Mouse (Mus musculus) kidney, embryonic 14.5 days (tissue): Measurements from ENCODE around the gene Pcolce2. TPM values are rescaled to one million over a fixed set of nuclear protein-coding genes. Genes with fewer than 3 reads are reported as not detected.
A peak's percentile ranks its signal among the peaks of the same experiment; 100 is the strongest.

ENCODE experiments used
- ATAC-seq: fragments of 200-750 bp; cut with Nextera tagmentation; 2 replicates; pipeline ENCODE4 v1.8.0; 2017; ENCODE audit warnings: moderate number of reproducible peaks, mild to moderate bottlenecking, moderate TSS enrichment, moderate library complexity; ENCODE audit not compliant: low FRiP score, low TSS enrichment
- H3K27ac ChIP-seq: fragments of 300-500 bp; sonication (generic); 2 replicates; pipeline ENCODE4 v1.5.1; 2014; ENCODE audit warnings: low read depth, mild to moderate bottlenecking, low read length, moderate library complexity, mixed read lengths
- H3K27me3 ChIP-seq: fragments of 300-500 bp; sonication (generic); 2 replicates; pipeline ENCODE4 v1.6.1; 2014; ENCODE audit warnings: mild to moderate bottlenecking, low read length; ENCODE audit not compliant: control insufficient read depth, insufficient read depth
- H3K36me3 ChIP-seq: fragments of 300-500 bp; sonication (generic); 2 replicates; pipeline ENCODE4 v1.6.1; 2014; ENCODE audit warnings: low read length, mixed read lengths; ENCODE audit not compliant: control insufficient read depth, insufficient read depth
- H3K4me1 ChIP-seq: fragments of 300-500 bp; sonication (generic); 2 replicates; pipeline ENCODE4 v1.6.1; 2014; ENCODE audit warnings: low read length, mixed read lengths; ENCODE audit not compliant: control insufficient read depth, insufficient read depth
- H3K4me2 ChIP-seq: fragments of 300-500 bp; sonication (generic); replicated peaks from 2 replicates; pipeline ENCODE4 v1.6.1; 2014; ENCODE audit warnings: low read depth, mild to moderate bottlenecking, low read length
- H3K4me3 ChIP-seq: fragments of 300-500 bp; sonication (generic); 2 replicates; pipeline ENCODE4 v1.5.1; 2014; ENCODE audit warnings: mild to moderate bottlenecking, low read length
- H3K9ac ChIP-seq: fragments of 300-500 bp; sonication (generic); 2 replicates; pipeline ENCODE4 v1.6.1; 2014; ENCODE audit warnings: low read depth, mild to moderate bottlenecking, low read length, moderate library complexity
- H3K9me3 ChIP-seq: fragments of 300-500 bp; sonication (generic); 2 replicates; pipeline ENCODE4 v1.6.1; 2016; ENCODE audit warnings: low read length; ENCODE audit not compliant: control insufficient read depth
- WGBS: fragments of 180-500 bp; shearing (Covaris S2); extraction: QIAGEN DNeasy Blood & Tissue Kit; methylation state at CpG from one replicate; pipeline ENCODE4 v1.1.7; 2014; 5-methylcytosine and 5-hydroxymethylcytosine counted together
- polyA plus RNA-seq: library from polyadenylated mRNA; unstranded; fragments of >200 nt; fragmentation: Nextera tagmentation; extraction: Ambion mirVana; gene quantifications from 2 replicates; pipeline ENCODE4 v1.2.1, GENCODE M21; 2014

The Pcolce2 gene
- polyA plus RNA-seq, 1 experiment from 2014 or later, result 1.5 TPM

- Histone ChIP-seq H3K4me3 (no peak overlapping the region), H3K27me3 (no peaks in the 10 kb centered on the region), H3K4me2 (no peak overlapping the region), H3K4me1 (no peaks in the 10 kb centered on the region), H3K27ac (no peak overlapping the region), H3K9me3 (no peaks in the 10 kb centered on the region), H3K36me3 (no peaks in the 10 kb centered on the region), H3K9ac (no peak overlapping the region)
- 81% methylated on average over 3 of the region's 3 CpGs for WGBS
- ATAC-seq, result no peak
These were observed 34.9 kb downstream of the Pcolce2 start for GRCm38 (mm10) chr9:95672331-95672730.

- H3K4me2 ChIP-seq, result no peak overlapping the region
- H3K27ac ChIP-seq, result no peak overlapping the region
- H3K4me1 ChIP-seq, result no peaks in the 10 kb centered on the region
- H3K27me3 ChIP-seq, result no peaks in the 10 kb centered on the region
- H3K9ac ChIP-seq, result no peak overlapping the region
- no peak for ATAC-seq
- H3K4me3 ChIP-seq, result no peak overlapping the region
- 84% methylated on average over 6 of the region's 6 CpGs for WGBS
- no peaks in the 10 kb centered on the region for H3K36me3 ChIP-seq
- no peaks in the 10 kb centered on the region for H3K9me3 ChIP-seq
These were observed 35.4 kb downstream of the Pcolce2 start for GRCm38 (mm10) chr9:95672760-95673159.

DNA sequence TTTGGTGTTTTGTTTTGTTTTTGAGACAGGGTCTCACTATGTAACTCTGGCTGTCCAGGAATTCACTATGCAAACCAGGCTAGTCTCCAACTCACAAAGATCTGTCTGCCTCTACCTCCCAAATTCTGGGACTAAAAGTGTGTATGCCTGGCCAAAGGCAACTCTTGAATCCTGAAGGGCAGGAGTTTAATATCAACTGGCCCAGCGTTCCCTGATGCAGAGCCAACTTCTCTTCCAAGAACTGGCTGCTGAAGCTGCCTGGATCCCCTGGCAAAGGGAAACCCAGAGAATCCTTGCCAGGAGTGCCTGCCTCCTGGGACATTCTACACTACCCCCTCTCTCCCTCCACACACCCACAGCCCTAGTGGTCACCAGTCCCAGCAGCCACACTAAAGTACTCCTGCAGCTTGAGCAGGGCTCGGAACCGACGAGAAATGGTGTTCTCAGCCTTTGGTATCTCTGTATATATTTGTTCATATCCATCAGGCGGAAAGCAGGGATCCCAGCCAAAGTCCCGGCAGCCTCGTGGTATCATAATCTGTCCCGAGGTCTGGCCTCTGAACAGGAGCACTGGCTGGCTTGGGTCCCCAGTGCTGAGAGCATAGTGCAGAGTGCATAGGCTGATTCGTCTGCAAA is 37.8 kb downstream of the Pcolce2 start:
- no peak for ATAC-seq
- no peak overlapping the region for H3K27ac ChIP-seq
- 90% methylated on average over 9 of the region's 9 CpGs for whole genome bisulfite sequencing

GRCm38 (mm10) chr9:95676021-95676420 is 38.6 kb downstream of the Pcolce2 start:
- Histone ChIP-seq H3K9ac (no peak overlapping the region), H3K4me3 (no peak overlapping the region), H3K4me2 (no peak overlapping the region), H3K4me1 (no peaks in the 10 kb centered on the region), H3K36me3 (no peaks in the 10 kb centered on the region), H3K9me3 (no peaks in the 10 kb centered on the region), H3K27me3 (no peaks in the 10 kb centered on the region), H3K27ac (no peak overlapping the region)
- ATAC-seq, result no peak
- WGBS, result 99% methylated on average over 4 of the region's 4 CpGs

More for the DNA sequence above, 37.8 kb downstream of the Pcolce2 start:
- no peak overlapping the region for H3K9ac ChIP-seq
- H3K4me1 ChIP-seq, result no peaks in the 10 kb centered on the region
- no peaks in the 10 kb centered on the region for H3K27me3 ChIP-seq
- no peak overlapping the region for H3K4me2 ChIP-seq
- H3K4me3 ChIP-seq, result no peak overlapping the region
- H3K9me3 ChIP-seq, result no peaks in the 10 kb centered on the region
- H3K36me3 ChIP-seq, result no peaks in the 10 kb centered on the region

DNA sequence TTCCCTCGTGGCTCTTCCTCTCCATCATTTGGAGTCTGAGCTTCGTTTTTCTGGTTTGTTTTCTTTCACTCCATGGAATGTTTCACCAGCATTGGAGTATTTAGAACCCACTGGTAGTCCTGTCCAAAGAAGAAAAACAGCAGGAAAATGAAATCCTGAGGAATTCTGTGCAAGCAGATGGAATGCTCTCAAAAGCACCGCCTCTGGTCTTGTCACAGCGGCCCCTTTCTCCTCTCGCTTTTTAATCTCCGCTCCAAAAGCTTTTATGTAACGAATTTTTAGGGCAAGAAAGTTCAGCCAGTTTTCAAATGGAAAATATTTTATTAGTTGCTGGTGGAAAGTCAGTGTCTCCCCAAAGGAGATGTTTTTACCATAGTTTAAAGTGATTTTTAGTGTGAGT is 42.6 kb downstream of the Pcolce2 start:
- Histone ChIP-seq H3K4me1 (no peaks in the 10 kb centered on the region), H3K36me3 (no peaks in the 10 kb centered on the region), H3K27me3 (no peaks in the 10 kb centered on the region), H3K4me3 (no peak overlapping the region), H3K9me3 (no peaks in the 10 kb centered on the region), H3K27ac (no peak overlapping the region), H3K9ac (no peak overlapping the region), H3K4me2 (no peak overlapping the region)
- 63% methylated on average over 7 of the region's 7 CpGs for WGBS
- ATAC-seq, result no peak

DNA sequence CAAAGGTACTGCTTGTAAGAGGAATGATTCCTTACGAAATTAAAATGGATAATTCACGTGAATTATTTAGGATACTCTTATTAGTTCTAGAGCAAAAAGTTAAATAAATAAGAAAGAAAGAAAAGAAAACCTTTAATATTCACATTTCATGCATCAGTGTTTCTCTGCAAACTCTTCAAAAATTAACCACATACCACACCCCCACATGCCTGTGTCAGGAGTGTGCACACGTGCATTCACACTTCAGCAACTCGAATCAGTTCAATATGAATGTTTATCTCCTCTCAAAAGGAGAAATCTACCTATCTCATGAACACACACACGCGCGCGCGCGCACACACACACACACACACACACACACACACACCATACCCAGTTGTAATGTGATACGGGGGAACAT is 43.3 kb downstream of the Pcolce2 start:
- H3K9ac ChIP-seq, result no peak overlapping the region
- H3K9me3 ChIP-seq, result no peaks in the 10 kb centered on the region
- WGBS, result 93% methylated on average over 11 of the region's 11 CpGs
- no peaks in the 10 kb centered on the region for H3K4me1 ChIP-seq
- no peak overlapping the region for H3K4me2 ChIP-seq
- H3K27me3 ChIP-seq, result no peaks in the 10 kb centered on the region
- H3K36me3 ChIP-seq, result no peaks in the 10 kb centered on the region
- ATAC-seq, result no peak
- H3K27ac ChIP-seq, result no peak overlapping the region
- H3K4me3 ChIP-seq, result no peak overlapping the region

DNA sequence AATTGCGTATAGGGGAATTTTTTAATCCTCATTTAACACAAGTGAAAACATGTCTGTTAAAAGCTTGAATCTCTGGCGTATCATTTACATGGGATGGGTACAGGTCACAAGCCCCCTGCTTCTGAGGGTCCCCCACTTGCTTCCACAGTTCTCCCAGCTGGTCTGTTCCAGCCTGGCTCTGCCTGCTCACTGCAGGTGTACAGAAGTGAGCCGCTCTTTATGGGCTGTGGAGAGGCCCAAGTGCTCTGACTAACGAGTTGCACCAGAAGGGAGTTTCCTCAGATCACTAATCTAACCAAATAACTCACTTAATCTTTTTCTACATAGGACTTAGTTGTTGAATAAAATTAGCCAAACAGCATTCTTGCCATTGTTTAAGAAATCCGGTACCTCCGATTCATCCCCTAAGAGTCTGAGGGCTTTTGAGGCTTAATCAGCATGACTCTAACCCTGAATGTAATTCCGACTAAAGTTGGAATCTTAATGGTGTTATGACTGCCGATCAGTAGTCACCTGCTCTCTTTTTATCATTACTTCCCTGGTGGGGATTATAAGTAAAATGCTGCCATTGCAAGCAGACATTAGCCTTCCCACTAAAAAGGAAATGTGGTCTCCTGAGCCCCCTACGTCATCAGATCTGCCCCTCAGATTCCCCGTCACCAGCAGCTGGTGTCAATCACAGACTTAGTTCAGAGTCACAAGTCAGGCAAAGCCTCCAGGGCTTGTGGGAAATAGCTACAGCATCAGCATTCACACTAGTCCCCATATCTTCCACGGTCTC is 48.4 kb downstream of the Pcolce2 start:
- Histone ChIP-seq H3K4me2 (no peak overlapping the region), H3K27me3 (no peaks in the 10 kb centered on the region), H3K9ac (no peak overlapping the region), H3K36me3 (no peaks in the 10 kb centered on the region), H3K4me1 (no peaks in the 10 kb centered on the region), H3K9me3 (no peaks in the 10 kb centered on the region), H3K27ac (no peak overlapping the region), H3K4me3 (no peak overlapping the region)
- no peak for ATAC-seq
- 59% methylated on average over 11 of the region's 11 CpGs for WGBS

DNA sequence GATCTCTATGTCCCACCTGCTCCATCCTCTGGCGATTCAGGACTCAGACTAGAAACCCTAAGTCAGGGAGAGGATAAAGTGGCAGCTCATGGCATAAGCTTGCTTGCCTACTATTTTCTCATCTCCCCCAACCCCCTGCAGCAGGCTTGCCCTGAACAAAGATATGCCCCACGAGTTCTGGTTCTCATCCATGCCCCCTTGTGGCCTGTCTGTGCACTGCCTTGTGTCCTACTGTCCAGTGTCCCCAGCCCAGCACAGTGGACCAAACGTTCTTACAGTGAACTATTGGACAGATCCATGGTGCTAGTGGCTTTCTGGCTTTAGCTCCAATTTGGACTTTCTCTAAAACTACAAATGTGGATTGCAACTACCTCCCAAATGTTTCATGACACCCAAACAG is 50.7 kb downstream of the Pcolce2 start:
- Histone ChIP-seq H3K27me3 (no peaks in the 10 kb centered on the region), H3K4me2 (no peak overlapping the region), H3K9ac (no peak overlapping the region), H3K4me1 (no peaks in the 10 kb centered on the region), H3K27ac (no peak overlapping the region), H3K4me3 (no peak overlapping the region), H3K36me3 (no peaks in the 10 kb centered on the region), H3K9me3 (no peaks in the 10 kb centered on the region)
- no peak for ATAC-seq
- 64% methylated on average over 3 of the region's 3 CpGs for WGBS

DNA sequence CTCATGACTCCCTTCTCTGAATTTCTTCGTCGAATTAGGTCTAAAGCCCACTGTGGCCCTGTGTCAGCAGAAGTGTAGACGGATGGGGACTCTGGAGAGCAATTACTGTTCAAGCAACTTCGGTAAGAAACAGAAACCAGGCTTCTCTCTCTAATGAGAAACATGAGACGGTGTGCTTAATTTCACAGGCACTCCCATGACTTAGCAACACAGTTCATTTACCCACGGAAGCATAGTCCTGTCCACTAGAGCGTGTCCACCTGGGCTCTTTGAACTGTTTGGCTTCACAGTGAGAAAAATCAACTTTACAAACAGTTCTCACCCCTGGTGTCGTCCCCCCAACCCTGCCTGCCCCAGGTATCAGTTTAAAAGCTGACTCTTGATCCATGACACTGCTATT is 55.4 kb downstream of the Pcolce2 start:
- H3K4me2 ChIP-seq, result peak overlapping the region; percentile 15; the same call in 1 of the 2 replicates
- peaks cover 5% of the 10 kb centered on the region; the same call in 1 of the 2 replicates for H3K4me1 ChIP-seq
- H3K36me3 ChIP-seq, result no peaks in the 10 kb centered on the region
- H3K27ac ChIP-seq, result no peak overlapping the region
- no peak overlapping the region for H3K9ac ChIP-seq
- no peaks in the 10 kb centered on the region for H3K9me3 ChIP-seq
- no peak overlapping the region for H3K4me3 ChIP-seq
- H3K27me3 ChIP-seq, result no peaks in the 10 kb centered on the region
- ATAC-seq, result peak; percentile 88
- 25% methylated on average over 8 of the region's 8 CpGs for WGBS
